Mouse (Mus musculus): ENCODE results near the gene Elmsan1.

Gene Elmsan1

GRCm38 (mm10) chr12:84193642-84194399 lies 24.9 kb downstream of the Elmsan1 start:
- DNase-seq (ENCODE audit: low read depth) = peak; percentile 97

GRCm38 (mm10) chr12:84192741-84193641 lies 25.7 kb downstream of the Elmsan1 start:
- DNase-seq (ENCODE audit: low read depth) = no peak

GRCm38 (mm10) chr12:84192280-84192679 lies 26.4 kb downstream of the Elmsan1 start:
- no peak for DNase-seq (ENCODE audit: low read depth)

GRCm38 (mm10) chr12:84191770-84192169 lies 26.9 kb downstream of the Elmsan1 start:
- no peak for DNase-seq (ENCODE audit: low read depth)

GRCm38 (mm10) chr12:84191190-84191589 lies 27.5 kb downstream of the Elmsan1 start:
- no peak for DNase-seq (ENCODE audit: low read depth)

- DNase-seq (ENCODE audit: low read depth) = no peak
Measured at GRCm38 (mm10) chr12:84190151-84190820, 28.4 kb downstream of the Elmsan1 start.

- no peak for DNase-seq (ENCODE audit: low read depth)
Measured at GRCm38 (mm10) chr12:84188881-84189444, 29.7 kb downstream of the Elmsan1 start.

GRCm38 (mm10) chr12:84187752-84188601 lies 30.7 kb downstream of the Elmsan1 start:
- DNase-seq (ENCODE audit: low read depth) = no peak

GRCm38 (mm10) chr12:84186950-84187349 lies 31.7 kb downstream of the Elmsan1 start:
- peak; percentile 83 for DNase-seq (ENCODE audit: low read depth)

GRCm38 (mm10) chr12:84186536-84186935 lies 32.1 kb downstream of the Elmsan1 start:
- DNase-seq (ENCODE audit: low read depth) = no peak

- no peak for DNase-seq (ENCODE audit: low read depth)
Measured at GRCm38 (mm10) chr12:84185547-84185946, 33.1 kb downstream of the Elmsan1 start.

- DNase-seq (ENCODE audit: low read depth) = no peak
Measured at GRCm38 (mm10) chr12:84184979-84185378, 33.7 kb downstream of the Elmsan1 start.

- DNase-seq (ENCODE audit: low read depth) = no peak
Measured at GRCm38 (mm10) chr12:84181999-84182398, 36.7 kb downstream of the Elmsan1 start.

GRCm38 (mm10) chr12:84180701-84181435 lies 37.8 kb downstream of the Elmsan1 start:
- DNase-seq (ENCODE audit: low read depth) = no peak

- DNase-seq (ENCODE audit: low read depth) = no peak
Measured at GRCm38 (mm10) chr12:84180090-84180489, 38.6 kb downstream of the Elmsan1 start.

- DNase-seq (ENCODE audit: low read depth) = no peak
Measured at GRCm38 (mm10) chr12:84178652-84179445, 39.8 kb downstream of the Elmsan1 start.

- DNase-seq (ENCODE audit: low read depth) = no peak
Measured at GRCm38 (mm10) chr12:84178052-84178451, 40.6 kb downstream of the Elmsan1 start.

GRCm38 (mm10) chr12:84176886-84177765 lies 41.6 kb downstream of the Elmsan1 start:
- DNase-seq (ENCODE audit: low read depth) = no peak
